Mouse (Mus musculus) CH12.LX (cell line): ENCODE measurements around the gene Prep. TPM values are rescaled to one million over a fixed set of nuclear protein-coding genes. Genes with fewer than 3 reads are reported as not detected.

Source experiments
- DNase-seq: peaks from one replicate; pipeline ENCODE4 v3.0.0-alpha.2; 2013; ENCODE audit errors: extremely low read depth
- H3K27ac ChIP-seq: 2 replicates; pipeline ENCODE4 v1.5.1; 2012; ENCODE audit warnings: low read depth, mild to moderate bottlenecking, control low read depth, moderate library complexity; ENCODE audit not compliant: insufficient read depth
- H3K27me3 ChIP-seq: replicated peaks from 2 replicates; pipeline ENCODE3; 2012; ENCODE audit warnings: inconsistent platforms
- H3K36me3 ChIP-seq, 2 experiments: replicated peaks in 1 of 2; 2 replicates each; pipeline versions ENCODE3 to v1.6.1; 2012; ENCODE audit warnings: inconsistent platforms in 1 of 2, low read length in 1 of 2, mild to moderate bottlenecking in 1 of 2, mixed read lengths in 1 of 2, moderate library complexity in 1 of 2; ENCODE audit not compliant: control insufficient read depth in 1 of 2, insufficient read depth in 1 of 2
- H3K4me1 ChIP-seq, 2 experiments: 2 replicates each; pipeline ENCODE4 v1.6.1; 2012; ENCODE audit warnings: inconsistent platforms in 1 of 2, moderate library complexity in 1 of 2; ENCODE audit not compliant: insufficient read depth in 2 of 2, control insufficient read depth in 1 of 2
- H3K4me2 ChIP-seq: 2 replicates; pipeline ENCODE4 v1.6.1; 2012; ENCODE audit warnings: low read depth, mild to moderate bottlenecking, control low read depth; ENCODE audit not compliant: poor library complexity, insufficient read depth, severe bottlenecking
- H3K4me3 ChIP-seq, 3 experiments: fragments of 150-350 bp in 1 of 3; sonication (generic) in 1 of 3; replicated peaks in 1 of 3; 2 replicates each; pipeline versions ENCODE3 to v1.5.1; 2011 to 2012; ENCODE audit warnings: low read depth in 2 of 3, low read length in 2 of 3, mild to moderate bottlenecking in 2 of 3, moderate library complexity in 2 of 3, control low read depth in 1 of 3, improper control_type of control experiment in 1 of 3, inconsistent platforms in 1 of 3, mixed read lengths in 1 of 3; ENCODE audit not compliant: poor library complexity in 1 of 3
- H3K79me2 ChIP-seq: replicated peaks from 2 replicates; pipeline ENCODE4 v1.6.1; 2012; ENCODE audit warnings: mild to moderate bottlenecking, moderate library complexity; ENCODE audit not compliant: control insufficient read depth, poor library complexity, insufficient read depth, severe bottlenecking; ENCODE audit errors: extremely low read depth
- H3K9ac ChIP-seq: 2 replicates; pipeline ENCODE4 v1.6.1; 2012; ENCODE audit warnings: low read depth, mild to moderate bottlenecking, control low read depth, moderate library complexity; ENCODE audit not compliant: insufficient read depth
- H3K9me3 ChIP-seq: replicated peaks from 2 replicates; pipeline ENCODE3; 2012; ENCODE audit warnings: low read length, inconsistent platforms, mixed read lengths
- CTCF ChIP-seq, 2 experiments: IDR thresholded peaks in 1 of 2; conservative IDR thresholded peaks in 1 of 2; 2 replicates each; pipeline ENCODE4 v1.5.1; 2011 to 2012; ENCODE audit warnings: low read depth in 2 of 2, low read length in 2 of 2, improper control_type of control experiment in 1 of 2, inconsistent platforms in 1 of 2, mild to moderate bottlenecking in 1 of 2, moderate library complexity in 1 of 2
- ELF1 ChIP-seq: IDR thresholded peaks from 2 replicates; pipeline ENCODE4 v1.6.1; 2014; ENCODE audit warnings: low read depth, mild to moderate bottlenecking, inconsistent platforms, low read length, improper control_type of control experiment
- ETS1 ChIP-seq: conservative IDR thresholded peaks from 2 replicates; pipeline ENCODE4 v1.6.1; 2012; ENCODE audit warnings: low read depth, mild to moderate bottlenecking, inconsistent platforms, low read length, improper control_type of control experiment, moderate library complexity
- IRF4 ChIP-seq: IDR thresholded peaks from 2 replicates; pipeline ENCODE4 v1.6.1; 2014; ENCODE audit warnings: low read depth, mild to moderate bottlenecking, inconsistent platforms, low read length, improper control_type of control experiment
- JUN ChIP-seq: IDR thresholded peaks from 2 replicates; pipeline ENCODE4 v1.6.1; 2011; ENCODE audit warnings: low read depth, mild to moderate bottlenecking, low read length, improper control_type of control experiment, moderate library complexity; ENCODE audit not compliant: insufficient read depth
- MAFK ChIP-seq: IDR thresholded peaks from 2 replicates; pipeline ENCODE4 v1.6.1; 2011; ENCODE audit warnings: low read length, improper control_type of control experiment; ENCODE audit not compliant: insufficient replicate concordance
- MXI1 ChIP-seq: IDR thresholded peaks from 2 replicates; pipeline ENCODE4 v1.6.1; 2011; ENCODE audit warnings: mild to moderate bottlenecking, low read depth, low read length, improper control_type of control experiment
- MYC ChIP-seq: IDR thresholded peaks from 2 replicates; pipeline ENCODE4 v1.6.1; 2011; ENCODE audit warnings: low read depth, mild to moderate bottlenecking, improper control_type of control experiment, low read length
- NELFE ChIP-seq: IDR thresholded peaks from 2 replicates; pipeline ENCODE4 v1.6.1; 2011; ENCODE audit warnings: low read depth, low read length, improper control_type of control experiment
- POLR2A ChIP-seq: IDR thresholded peaks from 2 replicates; pipeline ENCODE4 v1.6.1; 2011; ENCODE audit warnings: low read depth, mild to moderate bottlenecking, improper control_type of control experiment, low read length
- POLR2AphosphoS2 ChIP-seq: IDR thresholded peaks from 2 replicates; pipeline ENCODE4 v1.6.1; 2011; ENCODE audit warnings: low read depth, low read length, improper control_type of control experiment
- RAD21 ChIP-seq: IDR thresholded peaks from 2 replicates; pipeline ENCODE4 v1.6.1; 2011; ENCODE audit warnings: low read depth, mild to moderate bottlenecking, low read length, improper control_type of control experiment, moderate library complexity
- SMC3 ChIP-seq: IDR thresholded peaks from 2 replicates; pipeline ENCODE4 v1.6.1; 2011; ENCODE audit warnings: low read depth, low read length, improper control_type of control experiment
- TCF12 ChIP-seq: IDR thresholded peaks from 2 replicates; pipeline ENCODE4 v1.6.1; 2014; ENCODE audit warnings: low read depth, mild to moderate bottlenecking, inconsistent platforms, low read length, improper control_type of control experiment
- USF1 ChIP-seq: IDR thresholded peaks from 2 replicates; pipeline ENCODE4 v1.6.1; 2014; ENCODE audit warnings: low read depth, mild to moderate bottlenecking, inconsistent platforms, low read length, improper control_type of control experiment
- ZC3H11A ChIP-seq: IDR thresholded peaks from 2 replicates; pipeline ENCODE4 v1.6.1; 2012; ENCODE audit warnings: low read depth, mild to moderate bottlenecking, inconsistent platforms, low read length, improper control_type of control experiment
- ZMIZ1 ChIP-seq: IDR thresholded peaks from 2 replicates; pipeline ENCODE4 v1.6.1; 2012; ENCODE audit warnings: low read depth, mild to moderate bottlenecking, inconsistent platforms, low read length, improper control_type of control experiment
- ZNF384 ChIP-seq: IDR thresholded peaks from 2 replicates; pipeline ENCODE4 v1.6.1; 2012; ENCODE audit warnings: low read depth, low read length, improper control_type of control experiment, inconsistent platforms
- dilution Hi-C: fragments of 300-500 bp; cut with MboI; formaldehyde crosslinking; loops from 2 replicates; pipeline ENCODE4 v1.14.3; 2020; ENCODE audit warnings: low sequenced_read_pairs; ENCODE audit not compliant: extremely low pct_unique_long_range_greater_than_20kb, extremely low pct_ligation_motif_present
- in situ Hi-C: fragments of 300-500 bp; cut with MboI; formaldehyde crosslinking; loops from 3 replicates; pipeline ENCODE4 v1.14.3; 2019; ENCODE audit warnings: low sequenced_read_pairs, low pct_ligation_motif_present, low pct_unique_long_range_greater_than_20kb, mixed read lengths
- polyA plus RNA-seq: library from polyadenylated mRNA; unstranded; fragments of >175 nt; gene quantifications from 2 replicates; pipeline ENCODE4 v1.2.1, GENCODE M21; 2012; ENCODE audit warnings: low read depth; ENCODE audit not compliant: insufficient read length
- total RNA-seq, 2 experiments: library from RNA; depleted of rRNA; stranded (reverse); fragments of 300-350 nt in 1 of 2; fragments of >200 nt in 1 of 2; gene quantifications; 2 replicates each; pipeline ENCODE4 v1.2.3; 2012 to 2014

The Prep gene
- total and polyA plus RNA-seq, 3 experiments = 17.6 to 28.2 (median 25.7) TPM

DNA sequence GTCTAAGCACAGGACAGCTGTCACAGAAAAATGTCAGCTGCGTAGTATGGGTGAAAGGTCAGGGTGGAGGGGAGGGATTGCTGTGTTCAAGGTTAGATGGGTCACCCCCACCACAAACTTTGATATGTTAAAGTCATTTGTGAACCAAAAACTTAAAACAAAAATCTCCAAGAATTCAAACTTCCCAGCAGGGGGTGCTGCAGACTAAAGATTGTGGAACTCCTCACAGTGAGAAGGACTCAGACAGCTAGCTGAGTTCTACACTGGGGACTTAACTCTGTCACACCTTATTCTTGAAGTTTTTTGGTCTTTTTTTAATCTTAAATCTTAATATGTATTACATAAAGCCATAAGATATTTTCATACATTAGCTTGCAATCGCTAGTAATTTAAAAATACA is 31.7 kb downstream of the Prep start:
- peak; percentile 63 for TF ChIP-seq RAD21
- TF ChIP-seq IRF4 = no peak
- no peak for TF ChIP-seq MXI1
- TF ChIP-seq MYC = no peak
- peak; percentile 41 for TF ChIP-seq SMC3
- TF ChIP-seq NELFE = no peak
- peak in 1 of 2 experiments; percentile 58; a peak in 2 of 4 replicates for TF ChIP-seq CTCF (conservative IDR thresholded peaks at IDR 0.05 in 1 of 2, IDR thresholded peaks at IDR 0.05 in 1 of 2; ENCODE audit: low read depth in 2 of 2, low read length in 2 of 2)
- dilution Hi-C loops (no loop called here), in situ Hi-C loops (no loop called here)
- no peaks in the 10 kb centered on the region; the same call in none of the 2 replicates for H3K79me2 ChIP-seq
- no peak overlapping the region for H3K4me2 ChIP-seq
- peaks cover 51 to 79% of the 10 kb centered on the region in 2 experiments for H3K36me3 ChIP-seq
- H3K4me1 ChIP-seq = peaks cover 0 to 35% of the 10 kb centered on the region in 2 experiments; a peak in 2 of 4 replicates
- peaks cover 9% of the 10 kb centered on the region for H3K9me3 ChIP-seq
- no peak overlapping the region for H3K27ac ChIP-seq
- DNase-seq = peak; percentile 39
- H3K27me3 ChIP-seq = no peaks in the 10 kb centered on the region
- no peak overlapping the region for H3K4me3 ChIP-seq
- no peak overlapping the region for H3K9ac ChIP-seq

DNA sequence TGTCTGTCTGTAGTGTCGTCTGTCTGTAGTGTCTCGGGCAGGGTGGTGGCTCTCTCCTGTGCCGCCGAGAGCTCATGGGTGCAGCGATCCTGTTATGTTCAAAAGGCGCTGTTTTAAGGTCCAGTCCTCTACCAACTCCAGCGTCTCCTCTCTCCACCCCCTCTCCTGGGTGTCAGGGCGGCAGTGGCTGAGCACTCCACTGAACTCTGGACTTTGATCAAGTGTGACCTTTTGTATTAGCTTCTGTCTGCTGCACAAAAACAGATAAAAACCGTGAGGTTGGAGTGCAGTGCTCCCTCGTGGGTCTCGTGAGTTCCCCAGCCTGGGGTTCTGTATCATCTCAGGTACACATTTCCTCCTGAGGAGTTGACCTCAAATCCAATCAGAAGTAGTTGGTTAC is 33.5 kb downstream of the Prep start:
- H3K27me3 ChIP-seq = no peaks in the 10 kb centered on the region
- peaks cover 43 to 64% of the 10 kb centered on the region in 2 experiments for H3K36me3 ChIP-seq
- peaks cover 5 to 46% of the 10 kb centered on the region in 2 experiments; a peak in 3 of 4 replicates for H3K4me1 ChIP-seq
- DNase-seq = no peak
- in situ Hi-C loops = no loop called here
- H3K4me3 ChIP-seq = no peak overlapping the region
- no peak for TF ChIP-seq POLR2AphosphoS2
- no peak for TF ChIP-seq JUN
- no peak for TF ChIP-seq RAD21
- no peak for TF ChIP-seq USF1
- no peak for TF ChIP-seq TCF12
- TF ChIP-seq ELF1 = no peak
- no peak for TF ChIP-seq MAFK
- no peak for TF ChIP-seq CTCF (conservative IDR thresholded peaks at IDR 0.05 in 1 of 2, IDR thresholded peaks at IDR 0.05 in 1 of 2; ENCODE audit: low read depth in 2 of 2, low read length in 2 of 2)
- TF ChIP-seq ETS1 = no peak
- TF ChIP-seq ZC3H11A = no peak
- TF ChIP-seq MYC = no peak
- no peak for TF ChIP-seq ZMIZ1
- TF ChIP-seq ZNF384 = no peak
- no peak for TF ChIP-seq POLR2A
- no peak overlapping the region for H3K9ac ChIP-seq
- no peaks in the 10 kb centered on the region; the same call in none of the 2 replicates for H3K79me2 ChIP-seq
- H3K4me2 ChIP-seq = no peak overlapping the region
- H3K9me3 ChIP-seq = peaks cover 9% of the 10 kb centered on the region
- no peak overlapping the region for H3K27ac ChIP-seq
- dilution Hi-C loops = no loop called here
